Mouse (Mus musculus) liver, embryonic 12.5 days (tissue): Measurements from ENCODE around the gene Gm21818. TPM values are rescaled to one million over a fixed set of nuclear protein-coding genes. Genes with fewer than 3 reads are reported as not detected.

Source experiments
- polyA plus RNA-seq: library from polyadenylated mRNA; unstranded; fragments of >200 nt; fragmentation: Nextera tagmentation; extraction: Ambion mirVana; gene quantifications from 2 replicates; pipeline ENCODE4 v1.2.1, GENCODE M21; 2016

The Gm21818 gene
- polyA plus RNA-seq, 1 experiment from 2014 or later, result not detected

Other genes with a start within 250 kb of the Gm21818 start
- gene Gm21761, start 243.2 kb upstream of the Gm21818 start, polyA plus RNA-seq, result not detected in 2 replicates
- not detected in 2 replicates for gene B020031M17Rik, start 221.6 kb upstream of the Gm21818 start, polyA plus RNA-seq
- not detected in 2 replicates for gene Gm36079, start 145.4 kb upstream of the Gm21818 start, polyA plus RNA-seq
- not detected in 2 replicates for gene Gm21188, start 120.2 kb upstream of the Gm21818 start, polyA plus RNA-seq
- gene Gm20767, start 32.2 kb upstream of the Gm21818 start, polyA plus RNA-seq, result not detected in 2 replicates
- gene Gm21762, start 43.5 kb downstream of the Gm21818 start, polyA plus RNA-seq, result not detected in 2 replicates
- not detected in 2 replicates for gene Gm21731, start 66.7 kb downstream of the Gm21818 start, polyA plus RNA-seq
- gene AF067061, start 90.7 kb downstream of the Gm21818 start, polyA plus RNA-seq, result not detected in 2 replicates
- 0.33 and 0.43 TPM in 2 replicates for gene BC147527, start 128.0 kb downstream of the Gm21818 start, polyA plus RNA-seq
- not detected in 2 replicates for gene Tcstv3, start 144.4 kb downstream of the Gm21818 start, polyA plus RNA-seq